Mouse (Mus musculus) kidney, adult 2 months (tissue): ENCODE data around the gene Gm21974.

ENCODE experiments used
- CTCF ChIP-seq: fragments of 200-500 bp; conservative IDR thresholded peaks from 2 replicates; pipeline ENCODE4 v1.5.1; 2011; ENCODE audit warnings: low read depth, mild to moderate bottlenecking, control low read depth, low read length, moderate library complexity, mixed read lengths; ENCODE audit not compliant: insufficient read depth, insufficient read length
- POLR2A ChIP-seq: fragments of 200-500 bp; IDR thresholded peaks from one replicate; pipeline ENCODE4 v1.6.1; 2011; ENCODE audit warnings: low read depth, low read length, control low read depth

- TF ChIP-seq CTCF (no peak), POLR2A (no peak)
These were observed 19.2 kb downstream of the Gm21974 start, which contains the start of gene Zfp646 for GRCm38 (mm10) chr7:127876041-127876466.
